Mouse (Mus musculus): ENCODE measurements around the gene Pon2. TPM values are rescaled to one million over a fixed set of nuclear protein-coding genes. Genes with fewer than 3 reads are reported as not detected.
"Not testable (repeated sequence)": the region's sequence is repeated elsewhere in the genome, so short reads cannot be mapped to it uniquely, and the experiment has no call there.

Gene Pon2
- 22.7 and 24.7 TPM in 2 replicates for polyA plus RNA-seq (2015; fragmentation: Nextera tagmentation; extraction: Ambion mirVana)

DNA sequence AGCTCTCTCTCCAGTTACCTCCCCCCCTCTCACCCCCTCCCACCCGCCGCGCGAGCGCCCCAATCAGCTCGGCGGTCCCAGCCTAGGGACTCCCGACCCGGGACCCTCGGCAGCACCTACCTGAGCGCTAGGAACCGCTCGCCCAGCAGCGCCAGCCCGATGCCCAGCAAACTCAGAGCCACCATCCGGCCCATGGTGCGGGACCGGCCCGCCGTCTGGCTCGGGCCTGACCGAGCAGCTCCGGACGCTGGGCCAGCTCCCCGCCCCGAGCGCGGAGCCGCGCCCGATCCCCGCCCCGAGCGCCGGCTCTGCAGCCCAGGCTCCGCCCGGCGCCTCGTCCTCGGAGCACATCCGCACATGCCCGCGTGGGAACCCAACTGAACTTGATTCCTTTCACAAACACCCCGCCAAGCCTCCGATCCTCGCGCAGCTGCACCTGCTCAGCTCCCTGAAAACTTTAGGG lies at the start of gene Pon2:
TSS of gene Pon2 (minus strand) at position 364 of the 463 bp plus-strand sequence.
- peak within 1 kb of the TSS; percentile 70 for H3K4me3 ChIP-seq
- WGBS = under 1% methylated on average over 41 of the region's 47 CpGs
- peak within 1 kb of the TSS; percentile 74 for H3K9ac ChIP-seq
- no peaks in the 10 kb centered on the region for H3K9me3 ChIP-seq
- peak; percentile 88 for ATAC-seq (ENCODE audit: low FRiP score, low read depth)
- peak within 1 kb of the TSS; percentile 73 for H3K4me2 ChIP-seq (replicated peaks)
- H3K4me1 ChIP-seq = peaks cover 3% of the 10 kb centered on the region; the same call in 1 of the 2 replicates
- peaks cover 3% of the 10 kb centered on the region; the same call in 1 of the 2 replicates for H3K27me3 ChIP-seq
- no peaks in the 10 kb centered on the region; the same call in 1 of the 2 replicates for H3K36me3 ChIP-seq
- H3K27ac ChIP-seq = peak within 1 kb of the TSS; percentile 78

DNA sequence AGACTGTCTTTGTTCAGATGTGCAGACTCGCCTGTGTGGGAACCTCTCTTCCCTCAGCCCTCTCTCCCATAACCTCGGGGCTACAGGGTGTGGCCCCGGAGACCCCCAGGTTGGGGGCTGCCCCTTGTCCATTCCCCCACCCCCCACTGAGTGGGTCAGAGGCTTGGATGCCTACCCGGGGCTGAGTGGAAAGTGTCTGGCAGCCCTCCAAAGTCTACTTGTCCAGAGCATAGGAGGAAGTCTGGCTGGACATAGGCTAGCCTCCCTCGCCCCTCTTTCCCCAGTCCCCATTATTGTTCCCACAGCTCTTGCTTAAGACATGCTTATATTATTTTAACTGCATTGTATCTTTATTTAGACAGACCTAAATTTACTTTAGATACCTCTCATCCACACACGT lies 46.0 kb upstream of the Pon2 start:
- no peaks in the 10 kb centered on the region for H3K27me3 ChIP-seq
- H3K4me1 ChIP-seq = no peaks in the 10 kb centered on the region
- no peaks in the 10 kb centered on the region for H3K9me3 ChIP-seq
- H3K4me2 ChIP-seq (replicated peaks) = no peak overlapping the region
- H3K4me3 ChIP-seq = no peak overlapping the region
- 76% methylated on average over 6 of the region's 6 CpGs for WGBS
- H3K36me3 ChIP-seq = no peaks in the 10 kb centered on the region
- no peak overlapping the region for H3K27ac ChIP-seq
- no peak overlapping the region for H3K9ac ChIP-seq
- no peak for ATAC-seq (ENCODE audit: low FRiP score, low read depth)

DNA sequence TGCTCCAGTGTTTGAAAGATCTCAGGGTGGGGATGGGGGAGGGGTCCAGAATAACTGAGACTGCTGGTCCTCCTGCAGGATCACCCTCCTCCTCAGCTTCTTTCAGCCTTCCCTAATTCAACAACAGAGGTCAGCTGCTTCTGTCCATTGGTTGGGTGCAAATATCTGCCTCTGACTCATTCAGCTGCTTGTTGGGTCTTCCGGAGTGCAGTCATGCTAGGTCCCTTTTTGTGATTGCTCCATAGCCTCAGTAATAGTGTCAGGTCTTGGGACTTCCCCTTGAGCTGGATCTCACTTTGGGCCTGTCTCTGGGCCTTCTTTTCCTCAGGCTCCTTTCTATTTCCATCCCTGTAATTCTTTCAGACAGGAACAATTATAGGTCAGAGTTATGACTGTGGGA lies 41.0 kb upstream of the Pon2 start:
- H3K9ac ChIP-seq; H3K9me3 ChIP-seq; H3K4me3 ChIP-seq; H3K27ac ChIP-seq; H3K4me1 ChIP-seq; H3K4me2 ChIP-seq (replicated peaks); H3K27me3 ChIP-seq; ATAC-seq (ENCODE audit: low FRiP score, low read depth); H3K36me3 ChIP-seq: not testable (repeated sequence)
- 100% methylated on average over 1 of the region's 1 CpGs for WGBS

DNA sequence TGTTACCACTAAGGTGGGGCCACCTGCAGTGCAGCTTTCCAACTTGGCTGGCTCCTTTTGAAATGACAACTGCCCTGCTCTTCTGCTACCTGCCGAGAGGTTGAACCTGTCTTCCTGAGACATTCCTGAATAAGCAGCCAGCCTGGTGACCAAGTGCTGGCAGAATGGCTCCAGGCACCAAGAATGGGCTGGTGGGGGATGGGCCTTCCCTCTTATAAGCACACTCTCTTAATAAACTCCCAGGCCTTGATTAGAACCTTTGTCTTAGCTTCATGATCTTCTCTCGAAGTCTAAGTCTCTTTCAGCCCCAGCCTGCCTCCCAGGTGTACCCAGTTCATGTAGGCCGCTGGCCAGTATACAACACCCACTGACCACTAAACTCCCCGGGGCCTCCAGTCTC lies 40.5 kb upstream of the Pon2 start:
- not testable (repeated sequence) for ATAC-seq (ENCODE audit: low FRiP score, low read depth); H3K4me1 ChIP-seq; H3K4me2 ChIP-seq (replicated peaks); H3K36me3 ChIP-seq; H3K4me3 ChIP-seq; H3K9ac ChIP-seq; H3K27ac ChIP-seq; H3K9me3 ChIP-seq; H3K27me3 ChIP-seq
- WGBS = 86% methylated on average over 4 of the region's 4 CpGs

DNA sequence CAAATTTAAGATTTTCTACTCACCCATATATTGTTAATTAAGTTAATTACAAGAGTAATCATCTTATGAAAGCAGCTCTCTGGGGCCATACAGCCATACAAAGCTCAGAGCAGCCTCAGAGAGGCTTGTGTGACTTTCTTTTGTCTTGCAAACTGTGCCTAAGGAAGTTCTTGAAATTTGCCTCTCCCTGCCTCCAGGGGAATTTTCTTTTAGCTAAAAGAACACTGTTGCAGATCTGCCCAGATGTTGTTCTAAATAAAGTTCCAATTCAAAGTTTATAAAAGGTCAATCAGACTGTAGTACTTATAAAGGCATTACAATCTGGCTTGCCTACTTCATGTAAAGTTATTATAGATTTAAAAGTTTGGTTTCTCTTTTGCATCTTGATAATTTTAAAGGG lies 37.8 kb upstream of the Pon2 start:
- not testable (repeated sequence) for H3K4me3 ChIP-seq; H3K9ac ChIP-seq; H3K27ac ChIP-seq; H3K36me3 ChIP-seq; ATAC-seq (ENCODE audit: low FRiP score, low read depth); H3K4me2 ChIP-seq (replicated peaks); H3K4me1 ChIP-seq; H3K27me3 ChIP-seq; H3K9me3 ChIP-seq

DNA sequence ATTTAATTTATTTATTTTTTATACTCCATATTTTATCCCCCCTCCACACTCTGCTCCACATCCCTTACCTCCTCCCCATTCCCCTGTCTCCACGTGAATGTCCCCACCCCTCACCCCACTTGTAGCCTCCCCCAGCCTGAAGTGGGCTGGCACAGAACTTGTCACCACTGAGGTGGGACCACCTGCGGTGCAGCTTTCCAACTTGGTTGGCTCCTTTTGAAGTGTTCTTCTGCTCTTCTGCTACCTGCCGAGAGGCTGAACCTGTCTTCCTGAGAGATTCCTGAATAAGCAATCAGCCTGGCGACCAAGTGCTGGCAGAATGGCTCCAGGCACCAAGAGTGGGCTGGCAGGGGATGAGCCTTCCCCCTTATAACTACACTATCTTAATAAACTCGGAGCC lies 35.8 kb upstream of the Pon2 start:
- no peak for ATAC-seq (ENCODE audit: low FRiP score, low read depth)
- no peak overlapping the region for H3K4me2 ChIP-seq (replicated peaks)
- WGBS = 51% methylated on average over 5 of the region's 5 CpGs

DNA sequence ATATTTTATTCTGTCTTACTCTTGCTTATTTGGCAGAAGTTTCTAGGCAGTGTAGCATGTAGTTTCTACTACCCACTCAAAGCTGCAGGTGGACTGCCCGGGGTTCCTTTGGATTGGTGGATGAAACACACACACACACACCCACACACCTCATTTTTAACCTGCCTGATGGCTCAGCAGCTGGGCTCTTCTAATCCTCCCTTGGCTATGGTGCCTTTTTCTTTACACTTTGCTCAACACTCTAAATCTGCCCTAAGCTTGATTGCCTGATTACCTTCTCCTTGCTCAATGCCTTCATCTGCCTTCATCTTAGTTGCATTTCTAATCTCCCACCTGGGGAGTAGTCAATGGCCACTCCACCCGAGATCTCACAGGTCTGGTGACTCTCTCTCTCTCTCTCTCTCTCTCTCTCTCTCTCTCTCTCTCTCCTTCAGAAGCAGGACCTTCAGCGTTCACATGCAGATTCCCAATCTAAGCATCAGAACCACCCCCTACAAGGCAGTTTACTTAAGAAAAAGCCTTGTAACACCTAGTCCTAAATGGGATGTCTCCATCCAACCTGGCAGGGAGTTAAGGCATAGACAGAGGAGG lies 34.4 kb upstream of the Pon2 start:
- no peak overlapping the region for H3K4me3 ChIP-seq
- H3K4me1 ChIP-seq = no peaks in the 10 kb centered on the region
- no peak overlapping the region for H3K27ac ChIP-seq
- no peak for ATAC-seq (ENCODE audit: low FRiP score, low read depth)
- WGBS = 75% methylated on average over 3 of the region's 3 CpGs
- H3K27me3 ChIP-seq = no peaks in the 10 kb centered on the region
- H3K9ac ChIP-seq = no peak overlapping the region
- no peaks in the 10 kb centered on the region for H3K36me3 ChIP-seq
- H3K9me3 ChIP-seq = no peaks in the 10 kb centered on the region
- no peak overlapping the region for H3K4me2 ChIP-seq (replicated peaks)

More for the DNA sequence above, 35.8 kb upstream of the Pon2 start:
- H3K9me3 ChIP-seq = no peaks in the 10 kb centered on the region
- H3K4me3 ChIP-seq = no peak overlapping the region
- H3K4me1 ChIP-seq = no peaks in the 10 kb centered on the region
- H3K27ac ChIP-seq = no peak overlapping the region
- H3K9ac ChIP-seq = no peak overlapping the region
- no peaks in the 10 kb centered on the region for H3K36me3 ChIP-seq
- H3K27me3 ChIP-seq = no peaks in the 10 kb centered on the region

DNA sequence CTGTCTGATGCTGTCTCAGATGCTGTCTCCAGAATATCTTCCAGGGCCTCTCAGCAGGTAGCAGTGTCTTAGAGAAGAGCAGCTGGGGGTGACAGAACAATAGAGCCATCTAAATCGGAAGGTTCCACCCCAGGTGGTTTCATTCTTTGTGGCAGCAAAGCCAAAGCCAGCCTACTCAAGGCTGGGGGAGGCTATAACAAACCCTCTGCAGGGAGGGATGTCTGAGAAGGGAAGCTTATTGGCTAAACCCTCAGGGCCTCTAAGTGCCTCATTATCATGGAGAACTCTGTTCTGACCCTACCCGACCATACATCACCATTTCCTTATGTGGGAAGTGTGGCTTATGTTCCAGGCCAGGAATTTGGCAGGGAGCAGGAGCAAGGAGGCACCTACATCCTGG lies 26.9 kb upstream of the Pon2 start:
- H3K4me1 ChIP-seq = no peaks in the 10 kb centered on the region
- no peak overlapping the region for H3K27ac ChIP-seq
- H3K36me3 ChIP-seq = no peaks in the 10 kb centered on the region
- H3K4me3 ChIP-seq = no peak overlapping the region
- no peak for ATAC-seq (ENCODE audit: low FRiP score, low read depth)
- no peaks in the 10 kb centered on the region for H3K27me3 ChIP-seq
- H3K4me2 ChIP-seq (replicated peaks) = no peak overlapping the region
- H3K9me3 ChIP-seq = no peaks in the 10 kb centered on the region
- 67% methylated on average over 2 of the region's 2 CpGs for WGBS
- H3K9ac ChIP-seq = no peak overlapping the region

DNA sequence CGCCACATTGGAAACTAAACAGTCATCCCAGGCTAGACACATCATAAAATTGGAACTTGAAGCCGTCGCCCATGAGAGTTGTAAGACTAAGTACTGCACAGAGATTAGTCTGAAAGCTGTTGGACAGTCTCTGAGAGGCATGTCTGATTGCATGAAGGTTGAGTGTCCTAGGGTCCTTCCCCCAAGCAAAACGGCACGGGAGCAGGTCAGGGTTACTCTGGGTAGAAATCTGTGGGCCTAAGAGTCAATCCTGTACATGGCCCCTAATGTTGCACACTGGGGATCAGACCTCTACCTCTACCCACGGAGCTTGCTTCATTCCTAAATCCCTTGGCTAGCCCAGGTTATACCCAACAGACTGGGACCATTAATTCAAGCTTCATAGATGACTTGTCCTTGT lies 25.8 kb upstream of the Pon2 start:
- not testable (repeated sequence) for H3K27ac ChIP-seq; H3K9ac ChIP-seq; H3K36me3 ChIP-seq; H3K9me3 ChIP-seq; H3K4me3 ChIP-seq; ATAC-seq (ENCODE audit: low FRiP score, low read depth); H3K4me2 ChIP-seq (replicated peaks); H3K27me3 ChIP-seq; H3K4me1 ChIP-seq
- WGBS = 91% methylated on average over 6 of the region's 6 CpGs

DNA sequence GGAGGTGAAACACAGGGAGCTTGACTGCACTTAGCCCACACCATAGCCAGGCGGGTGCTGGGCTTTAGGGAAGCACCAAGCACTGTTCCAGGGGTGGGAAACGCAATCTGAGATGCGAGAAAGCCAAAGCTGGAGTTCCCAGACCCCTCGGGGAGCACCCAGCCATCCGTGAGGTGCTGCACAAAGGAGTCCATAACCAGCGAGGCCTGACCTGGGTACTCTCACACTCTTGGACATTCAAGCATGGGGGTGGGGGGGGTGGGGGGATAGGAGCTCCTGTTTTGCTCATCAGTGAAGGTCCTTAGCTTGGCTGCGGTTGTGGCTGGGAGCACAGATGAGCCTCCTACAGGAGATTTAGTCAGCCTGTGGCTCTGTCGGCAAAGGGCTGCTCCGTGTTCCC lies 18.4 kb upstream of the Pon2 start:
- no peak for ATAC-seq (ENCODE audit: low FRiP score, low read depth)
- Histone ChIP-seq H3K36me3 (no peaks in the 10 kb centered on the region), H3K9ac (no peak overlapping the region), H3K4me3 (no peak overlapping the region), H3K4me1 (no peaks in the 10 kb centered on the region), H3K27ac (no peak overlapping the region), H3K9me3 (no peaks in the 10 kb centered on the region), H3K27me3 (no peaks in the 10 kb centered on the region), H3K4me2 (replicated peaks) (no peak overlapping the region)
- 92% methylated on average over 9 of the region's 9 CpGs for WGBS

DNA sequence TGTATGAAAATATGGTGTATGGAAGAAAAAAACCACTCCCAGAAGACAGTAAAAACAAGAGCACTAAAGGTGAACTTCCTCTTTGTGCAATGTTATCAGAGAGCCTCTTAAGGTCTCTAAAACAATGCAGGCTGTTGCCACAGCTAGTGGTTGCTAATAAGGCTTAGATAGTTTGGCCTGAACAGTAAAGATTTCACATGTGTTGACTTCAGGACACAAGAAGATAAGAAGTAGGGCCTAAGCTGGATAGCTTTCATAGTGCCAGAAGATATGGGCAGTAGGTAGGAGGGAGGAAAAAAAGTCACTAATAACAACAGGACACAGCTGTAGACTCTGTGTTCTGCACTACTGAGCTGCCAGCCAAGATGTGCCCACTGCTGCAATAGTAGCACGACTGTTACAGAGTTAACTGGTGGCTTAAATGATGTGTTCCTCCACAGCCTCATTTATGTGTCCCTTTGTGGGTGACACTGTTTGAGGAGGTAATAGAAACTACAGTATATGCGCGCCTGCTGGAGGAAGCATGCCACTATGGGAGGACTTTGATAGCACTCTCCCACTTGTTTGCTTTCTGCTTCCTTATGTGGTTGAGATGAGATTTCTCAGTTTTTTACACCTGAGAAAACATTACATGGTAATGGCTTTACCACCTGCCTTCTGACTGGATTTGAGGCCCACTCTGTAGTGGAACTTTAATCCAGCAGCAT lies 17.0 kb upstream of the Pon2 start:
- no peak overlapping the region for H3K9ac ChIP-seq
- H3K4me1 ChIP-seq = no peaks in the 10 kb centered on the region
- H3K27ac ChIP-seq = no peak overlapping the region
- no peak for ATAC-seq (ENCODE audit: low FRiP score, low read depth)
- 85% methylated on average over 3 of the region's 3 CpGs for WGBS
- no peaks in the 10 kb centered on the region for H3K36me3 ChIP-seq
- H3K27me3 ChIP-seq = no peaks in the 10 kb centered on the region
- H3K4me2 ChIP-seq (replicated peaks) = no peak overlapping the region
- no peak overlapping the region for H3K4me3 ChIP-seq
- no peaks in the 10 kb centered on the region for H3K9me3 ChIP-seq

DNA sequence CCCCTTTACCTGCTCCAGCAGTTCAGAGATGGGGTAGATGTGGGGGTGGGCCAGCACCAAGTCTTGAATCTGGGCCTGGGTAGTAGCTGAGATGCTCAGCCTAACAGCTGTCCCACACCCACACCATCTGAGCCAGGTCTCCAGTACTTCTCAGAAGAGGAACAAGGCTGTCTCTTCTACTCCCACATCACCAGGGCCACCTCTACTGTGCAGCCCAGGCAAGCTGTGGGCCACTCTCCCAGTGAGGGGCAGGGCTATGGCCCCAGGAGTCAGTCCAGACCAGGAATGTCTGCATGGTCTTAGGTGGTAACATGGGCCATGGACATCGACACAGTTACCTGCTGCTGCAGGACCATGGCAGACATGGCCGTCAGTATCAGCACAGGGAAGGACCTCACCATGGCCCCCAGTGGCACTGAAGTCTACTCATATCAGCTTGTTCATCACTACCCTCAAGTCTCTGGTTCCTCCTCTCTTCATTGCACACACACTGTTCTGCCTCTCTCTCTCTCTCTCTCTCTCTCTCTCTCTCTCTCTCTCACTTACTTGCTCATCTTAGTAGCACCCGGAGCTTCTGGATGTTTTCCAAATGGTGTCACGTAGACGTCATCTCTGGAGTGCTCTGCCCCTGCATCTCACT lies 15.8 kb upstream of the Pon2 start:
- Histone ChIP-seq H3K9me3 (no peaks in the 10 kb centered on the region), H3K9ac (no peak overlapping the region), H3K4me1 (no peaks in the 10 kb centered on the region), H3K4me3 (no peak overlapping the region), H3K36me3 (no peaks in the 10 kb centered on the region), H3K27ac (no peak overlapping the region), H3K4me2 (replicated peaks) (no peak overlapping the region), H3K27me3 (no peaks in the 10 kb centered on the region)
- WGBS = 89% methylated on average over 5 of the region's 5 CpGs
- no peak for ATAC-seq (ENCODE audit: low FRiP score, low read depth)
